Mouse (Mus musculus) heart, adult 10 weeks (tissue): ENCODE results near the gene Rcvrn. TPM values are rescaled to one million over a fixed set of nuclear protein-coding genes. Genes with fewer than 3 reads are reported as not detected.

Experiments
- polyA plus RNA-seq: library from polyadenylated mRNA; stranded (reverse); fragments of 350-450 nt; fragmentation: Illumina TruSeq; extraction: RNeasy Lipid Tissue Mini Kit (QIAGEN cat#74804); gene quantifications from one replicate; pipeline ENCODE4 v1.2.3, GENCODE M21; 2014; ENCODE audit warnings: low read depth, low replicate concordance

Gene Rcvrn
- polyA plus RNA-seq: not detected

GRCm38 (mm10) chr11:67694703-67695376, at the start of gene Rcvrn:
Rcvrn (plus strand) TSS chr11:67695326.

Other genes starting within 250 kb of the Rcvrn start
- 5.1 TPM for gene Gas7, start 239.9 kb upstream of the Rcvrn start, polyA plus RNA-seq
- not detected for gene Glp2r, start 75.8 kb downstream of the Rcvrn start, polyA plus RNA-seq
- not detected for gene Gsg1l2, start 79.3 kb downstream of the Rcvrn start, polyA plus RNA-seq
- 263 TPM for gene Dhrs7c, start 102.9 kb downstream of the Rcvrn start, polyA plus RNA-seq
- 1.2 TPM for gene Usp43, start 226.8 kb downstream of the Rcvrn start, polyA plus RNA-seq